Mouse (Mus musculus): ENCODE measurements around the gene Gm9958. TPM values are rescaled to one million over a fixed set of nuclear protein-coding genes. Genes with fewer than 3 reads are reported as not detected.

The Gm9958 gene
- polyA plus RNA-seq (2012; rRNA removed) = 0.09 and 0.43 TPM in 2 replicates

- Histone ChIP-seq H3K4me3 (ENCODE audit: low read depth, low read length) (peak within 1 kb of the TSS; percentile 88), H3K27me3 (ENCODE audit: control insufficient read depth, insufficient read depth, low read length) (no peaks in the 10 kb centered on the region), H3K36me3 (ENCODE audit: control insufficient read depth, insufficient read depth, low read length) (no peaks in the 10 kb centered on the region), H3K4me1 (ENCODE audit: control insufficient read depth, insufficient read depth, insufficient read length, low read length) (peaks cover 2% of the 10 kb centered on the region; the same call in 1 of the 2 replicates), H3K27ac (ENCODE audit: insufficient read depth, low read depth, low read length) (peak within 1 kb of the TSS; percentile 94)
- under 1% methylated on average over 7 of the region's 7 CpGs for WGBS
- TF ChIP-seq CTCF (IDR thresholded peaks at IDR 0.05; ENCODE audit: extremely low read depth, insufficient read length, insufficient replicate concordance, low read depth, low read length) (no peak), POLR2A (IDR thresholded peaks at IDR 0.05; ENCODE audit: low read depth, low read length) (no peak)
Measured at GRCm38 (mm10) chr5:90367067-90367303, at the start of gene Gm9958. Gene Gm9958 (plus strand): TSS chr5:90367204.

- H3K4me3 ChIP-seq (ENCODE audit: low read depth, low read length) = no peak overlapping the region
- H3K27ac ChIP-seq (ENCODE audit: insufficient read depth, low read depth, low read length) = no peak overlapping the region
- H3K36me3 ChIP-seq (ENCODE audit: control insufficient read depth, insufficient read depth, low read length) = no peaks in the 10 kb centered on the region
- no peak for TF ChIP-seq CTCF (IDR thresholded peaks at IDR 0.05; ENCODE audit: extremely low read depth, insufficient read length, insufficient replicate concordance, low read depth, low read length)
- WGBS = 33% methylated on average over 1 of the region's 1 CpGs
- H3K27me3 ChIP-seq (ENCODE audit: control insufficient read depth, insufficient read depth, low read length) = no peaks in the 10 kb centered on the region
- H3K4me1 ChIP-seq (ENCODE audit: control insufficient read depth, insufficient read depth, insufficient read length, low read length) = peaks cover 4% of the 10 kb centered on the region; the same call in 1 of the 2 replicates
Measured at GRCm38 (mm10) chr5:90331071-90331470, 35.9 kb upstream of the Gm9958 start.

- Histone ChIP-seq H3K27ac (ENCODE audit: insufficient read depth, low read depth, low read length) (no peak overlapping the region), H3K4me3 (ENCODE audit: low read depth, low read length) (no peak overlapping the region), H3K27me3 (ENCODE audit: control insufficient read depth, insufficient read depth, low read length) (no peaks in the 10 kb centered on the region), H3K4me1 (ENCODE audit: control insufficient read depth, insufficient read depth, insufficient read length, low read length) (peaks cover 4% of the 10 kb centered on the region; the same call in 1 of the 2 replicates), H3K36me3 (ENCODE audit: control insufficient read depth, insufficient read depth, low read length) (no peaks in the 10 kb centered on the region)
- 91% methylated on average over 2 of the region's 2 CpGs for WGBS
- no peak for TF ChIP-seq CTCF (IDR thresholded peaks at IDR 0.05; ENCODE audit: extremely low read depth, insufficient read length, insufficient replicate concordance, low read depth, low read length)
- TF ChIP-seq POLR2A (IDR thresholded peaks at IDR 0.05; ENCODE audit: low read depth, low read length) = no peak
Measured at GRCm38 (mm10) chr5:90332478-90332877, 34.5 kb upstream of the Gm9958 start.

- no peak overlapping the region for H3K4me3 ChIP-seq (ENCODE audit: low read depth, low read length)
- no peaks in the 10 kb centered on the region for H3K27me3 ChIP-seq (ENCODE audit: control insufficient read depth, insufficient read depth, low read length)
- H3K27ac ChIP-seq (ENCODE audit: insufficient read depth, low read depth, low read length) = no peak overlapping the region
- H3K4me1 ChIP-seq (ENCODE audit: control insufficient read depth, insufficient read depth, insufficient read length, low read length) = 0 out of 2 replicates have a peak, but pooled peaks cover 4% of the 10 kb centered on the region
- H3K36me3 ChIP-seq (ENCODE audit: control insufficient read depth, insufficient read depth, low read length) = 0 out of 2 replicates have a peak, but pooled peaks cover 2% of the 10 kb centered on the region
- WGBS = 68% methylated on average over 7 of the region's 7 CpGs
- no peak for TF ChIP-seq POLR2A (IDR thresholded peaks at IDR 0.05; ENCODE audit: low read depth, low read length)
- TF ChIP-seq CTCF (IDR thresholded peaks at IDR 0.05; ENCODE audit: extremely low read depth, insufficient read length, insufficient replicate concordance, low read depth, low read length) = no peak
Measured at GRCm38 (mm10) chr5:90338177-90339091, 28.6 kb upstream of the Gm9958 start.

- no peak overlapping the region for H3K4me3 ChIP-seq (ENCODE audit: low read depth, low read length)
- TF ChIP-seq POLR2A (IDR thresholded peaks at IDR 0.05; ENCODE audit: low read depth, low read length) = no peak
- no peak for TF ChIP-seq CTCF (IDR thresholded peaks at IDR 0.05; ENCODE audit: extremely low read depth, insufficient read length, insufficient replicate concordance, low read depth, low read length)
- 0 out of 2 replicates have a peak, but pooled peaks cover 4% of the 10 kb centered on the region for H3K4me1 ChIP-seq (ENCODE audit: control insufficient read depth, insufficient read depth, insufficient read length, low read length)
- H3K27ac ChIP-seq (ENCODE audit: insufficient read depth, low read depth, low read length) = no peak overlapping the region
- WGBS = 6% methylated on average over 5 of the region's 5 CpGs
- H3K36me3 ChIP-seq (ENCODE audit: control insufficient read depth, insufficient read depth, low read length) = 0 out of 2 replicates have a peak, but pooled peaks cover 2% of the 10 kb centered on the region
- H3K27me3 ChIP-seq (ENCODE audit: control insufficient read depth, insufficient read depth, low read length) = no peaks in the 10 kb centered on the region
Measured at GRCm38 (mm10) chr5:90339129-90339952, 27.7 kb upstream of the Gm9958 start.

GRCm38 (mm10) chr5:90339953-90340343, 27.1 kb upstream of the Gm9958 start:
- TF ChIP-seq CTCF (IDR thresholded peaks at IDR 0.05; ENCODE audit: extremely low read depth, insufficient read length, insufficient replicate concordance, low read depth, low read length) (no peak), POLR2A (IDR thresholded peaks at IDR 0.05; ENCODE audit: low read depth, low read length) (no peak)
- no peak overlapping the region for H3K4me3 ChIP-seq (ENCODE audit: low read depth, low read length)
- WGBS = 88% methylated on average over 1 of the region's 1 CpGs
- H3K4me1 ChIP-seq (ENCODE audit: control insufficient read depth, insufficient read depth, insufficient read length, low read length) = 0 out of 2 replicates have a peak, but pooled peaks cover 4% of the 10 kb centered on the region
- H3K36me3 ChIP-seq (ENCODE audit: control insufficient read depth, insufficient read depth, low read length) = 0 out of 2 replicates have a peak, but pooled peaks cover 2% of the 10 kb centered on the region
- H3K27ac ChIP-seq (ENCODE audit: insufficient read depth, low read depth, low read length) = no peak overlapping the region
- H3K27me3 ChIP-seq (ENCODE audit: control insufficient read depth, insufficient read depth, low read length) = no peaks in the 10 kb centered on the region

GRCm38 (mm10) chr5:90340847-90341246, 26.2 kb upstream of the Gm9958 start:
- no peaks in the 10 kb centered on the region for H3K27me3 ChIP-seq (ENCODE audit: control insufficient read depth, insufficient read depth, low read length)
- no peak overlapping the region for H3K4me3 ChIP-seq (ENCODE audit: low read depth, low read length)
- 0 out of 2 replicates have a peak, but pooled peaks cover 4% of the 10 kb centered on the region for H3K4me1 ChIP-seq (ENCODE audit: control insufficient read depth, insufficient read depth, insufficient read length, low read length)

More at GRCm38 (mm10) chr5:90340847-90341246, 26.2 kb upstream of the Gm9958 start:
- WGBS = 19% methylated on average over 4 of the region's 4 CpGs
- Histone ChIP-seq H3K27ac (ENCODE audit: insufficient read depth, low read depth, low read length) (no peak overlapping the region), H3K36me3 (ENCODE audit: control insufficient read depth, insufficient read depth, low read length) (0 out of 2 replicates have a peak, but pooled peaks cover 2% of the 10 kb centered on the region)
- TF ChIP-seq POLR2A (IDR thresholded peaks at IDR 0.05; ENCODE audit: low read depth, low read length) = no peak

Data from small intestine, adult 2 months (tissue).